ENCODE assay signal across 14 mouse cellular contexts in genomic region chr16:57416049-57416448, GRCm38 (mm10).
DNase-seq lines count a peak whose midpoint lies in the region; ATAC-seq lines count a peak whose summit lies in the region.
"Had no signal": no experiment of that assay in that cellular context is flagged by ENCODE, and none has a peak within 500 bp of the region (broad histone marks: within the 10 kb centered on the region; RNA-seq: fewer than 3 reads in every experiment).

No protein-coding gene starts in this region.

- peak; percentile 49 for DNase-seq in gastrocnemius, adult 18-20 months (ENCODE audit: low spot score)
- no peak for DNase-seq in gastrocnemius, postnatal 36 days
- peak; percentile 45 for DNase-seq in lung, postnatal 10 days
- no peak for DNase-seq in lung, postnatal 25 days (ENCODE audit: low spot score)
- peak; percentile 66 for DNase-seq in embryonic facial prominence, embryonic 14.5 days (ENCODE audit: low spot score)
- DNase-seq in urinary bladder, postnatal 4 days (ENCODE audit: low spot score in 2 of 2): no peak
- no peak for DNase-seq in adrenal gland, adult (ENCODE audit: inconsistent age in 2 of 2, low spot score in 1 of 2)
- DNase-seq: cerebellum, adult 2 months; kidney, postnatal 14 days; liver had no signal

- ATAC-seq in embryonic facial prominence, embryonic 14.5 days (ENCODE audit: low read depth): peak; percentile 79
- ATAC-seq in limb, embryonic 15.5 days (ENCODE audit: insufficient number of reproducible peaks, low FRiP score, low TSS enrichment, low read depth): no peak; the same call in 1 of the 2 replicates
- ATAC-seq: lung, postnatal 0 days; midbrain, embryonic 15.5 days had no signal

- H3K4me3 ChIP-seq in embryonic facial prominence, embryonic 14.5 days (ENCODE audit: low read depth, low read length): no peak overlapping the region
- H3K4me3 ChIP-seq in limb, embryonic 15.5 days: no peak overlapping the region
- H3K4me3 ChIP-seq: heart, embryonic 12.5 days; midbrain, embryonic 15.5 days had no signal

- H3K27me3 ChIP-seq in embryonic facial prominence, embryonic 14.5 days (replicated peaks; ENCODE audit: control insufficient read depth, insufficient read depth, low read length): no peaks in the 10 kb centered on the region
- H3K27me3 ChIP-seq in limb, embryonic 15.5 days: no peaks in the 10 kb centered on the region
- H3K27me3 ChIP-seq: heart, embryonic 12.5 days; midbrain, embryonic 15.5 days had no signal

- no peaks in the 10 kb centered on the region for H3K36me3 ChIP-seq in embryonic facial prominence, embryonic 14.5 days (ENCODE audit: control insufficient read depth, insufficient read depth, low read length)
- no peaks in the 10 kb centered on the region for H3K36me3 ChIP-seq in limb, embryonic 15.5 days
- H3K36me3 ChIP-seq: heart, embryonic 12.5 days; midbrain, embryonic 15.5 days had no signal

- peaks cover 25% of the 10 kb centered on the region for H3K4me1 ChIP-seq in embryonic facial prominence, embryonic 14.5 days (ENCODE audit: control insufficient read depth, insufficient read depth, low read length)
- peaks cover 22% of the 10 kb centered on the region for H3K4me1 ChIP-seq in limb, embryonic 15.5 days
- H3K4me1 ChIP-seq: midbrain, embryonic 15.5 days had no signal

- H3K9me3 ChIP-seq in embryonic facial prominence, embryonic 14.5 days (ENCODE audit: control insufficient read depth, low read length): no peaks in the 10 kb centered on the region; the same call in 1 of the 2 replicates
- H3K9me3 ChIP-seq in limb, embryonic 15.5 days: no peaks in the 10 kb centered on the region
- H3K9me3 ChIP-seq: heart, embryonic 12.5 days had no signal

- H3K27ac ChIP-seq in embryonic facial prominence, embryonic 14.5 days (replicated peaks; ENCODE audit: low read depth, low read length): peak overlapping the region; percentile 21; the same call in 1 of the 2 replicates
- H3K27ac ChIP-seq in limb, embryonic 15.5 days: peak overlapping the region; percentile 52
- H3K27ac ChIP-seq: midbrain, embryonic 15.5 days had no signal

- intact Hi-C loops in gastrocnemius, postnatal 36 days (cut with DNase I): no loop called here

- WGBS in embryonic facial prominence, embryonic 14.5 days: 28% methylated on average over 2 of the region's 2 CpGs
- 14% methylated on average over 2 of the region's 2 CpGs for WGBS in limb, embryonic 15.5 days

- no peak overlapping the region for H3K4me2 ChIP-seq in embryonic facial prominence, embryonic 14.5 days (ENCODE audit: low read depth, low read length)
- no peak overlapping the region for H3K4me2 ChIP-seq in limb, embryonic 15.5 days
- H3K4me2 ChIP-seq: midbrain, embryonic 15.5 days had no signal

- H3K9ac ChIP-seq in embryonic facial prominence, embryonic 14.5 days (ENCODE audit: low read depth, low read length): no peak overlapping the region
- H3K9ac ChIP-seq in limb, embryonic 15.5 days: no peak overlapping the region
- H3K9ac ChIP-seq: heart, embryonic 12.5 days; midbrain, embryonic 15.5 days had no signal

Comparison
In these comparisons a context has a peak if more than half of its experiments do, and no peak if none do; other contexts are left out.
1. DNase-seq: peak in gastrocnemius, adult 18-20 months (single experiment), lung, postnatal 10 days (single experiment) and embryonic facial prominence, embryonic 14.5 days (single experiment); none in gastrocnemius, postnatal 36 days (0 of 2), lung, postnatal 25 days (single experiment), urinary bladder, postnatal 4 days (0 of 2) and adrenal gland, adult (0 of 2).